Mouse (Mus musculus) myocyte (in vitro differentiated cells): ENCODE results near the gene Ccdc102a. TPM values are rescaled to one million over a fixed set of nuclear protein-coding genes. Genes with fewer than 3 reads are reported as not detected.

Source experiments
- H3K27me3 ChIP-seq: one replicate; pipeline ENCODE4 v1.6.1; 2011; ENCODE audit not compliant: control insufficient read depth, insufficient read depth, insufficient read length
- H3K36me3 ChIP-seq: one replicate; pipeline ENCODE4 v1.6.1; 2011; ENCODE audit not compliant: control insufficient read depth, insufficient read depth
- H3K4me2 ChIP-seq: one replicate; pipeline ENCODE4 v1.6.1; 2011; ENCODE audit warnings: low read depth, control low read depth
- H3K4me3 ChIP-seq: one replicate; pipeline ENCODE4 v1.5.1; 2011; ENCODE audit warnings: mild to moderate bottlenecking, control low read depth, moderate library complexity
- H3K79me2 ChIP-seq: one replicate; pipeline ENCODE4 v1.6.1; 2011; ENCODE audit not compliant: control insufficient read depth, insufficient read depth
- H3ac ChIP-seq: one replicate; pipeline ENCODE4 v1.6.1; 2011; ENCODE audit not compliant: control insufficient read depth, insufficient read length
- CEBPB ChIP-seq: IDR thresholded peaks from 2 replicates; pipeline ENCODE4 v1.6.1; 2011; ENCODE audit warnings: mild to moderate bottlenecking, moderate library complexity; ENCODE audit not compliant: poor library complexity, insufficient read depth, severe bottlenecking
- E2F4 ChIP-seq: IDR thresholded peaks from one replicate; pipeline ENCODE4 v1.6.1; 2011; ENCODE audit warnings: mild to moderate bottlenecking, control low read depth, moderate library complexity; ENCODE audit not compliant: insufficient read depth
- MAX ChIP-seq: IDR thresholded peaks from one replicate; pipeline ENCODE4 v1.6.1; 2011; ENCODE audit warnings: low read depth, mild to moderate bottlenecking, control low read depth
- MYOD1 ChIP-seq, 3 experiments: IDR thresholded peaks; one replicate each; pipeline ENCODE4 v1.6.1; 2011; ENCODE audit warnings: control low read depth in 2 of 3, low read depth in 2 of 3, mild to moderate bottlenecking in 2 of 3, moderate library complexity in 1 of 3; ENCODE audit not compliant: insufficient read length in 2 of 3, control insufficient read depth in 1 of 3
- MYOG ChIP-seq, 3 experiments: IDR thresholded peaks; one replicate each; pipeline ENCODE4 v1.6.1; 2011; ENCODE audit warnings: control low read depth in 2 of 3, low read depth in 2 of 3, mild to moderate bottlenecking in 2 of 3; ENCODE audit not compliant: insufficient read length in 2 of 3, control insufficient read depth in 1 of 3, insufficient read depth in 1 of 3
- POLR2A ChIP-seq: IDR thresholded peaks from one replicate; pipeline ENCODE4 v1.6.1; 2011; ENCODE audit warnings: low read depth, mild to moderate bottlenecking, control low read depth, moderate library complexity; ENCODE audit not compliant: insufficient read length
- POLR2AphosphoS2 ChIP-seq: IDR thresholded peaks from one replicate; pipeline ENCODE4 v1.6.1; 2011; ENCODE audit warnings: low read depth, control low read depth; ENCODE audit not compliant: insufficient read length
- REST ChIP-seq: IDR thresholded peaks from one replicate; pipeline ENCODE4 v1.6.1; 2011; ENCODE audit warnings: mild to moderate bottlenecking, control low read depth, moderate library complexity; ENCODE audit not compliant: insufficient read depth, insufficient read length
- SRF ChIP-seq: IDR thresholded peaks from one replicate; pipeline ENCODE4 v1.6.1; 2011; ENCODE audit warnings: low read depth; ENCODE audit not compliant: control insufficient read depth, insufficient read length
- TCF12 ChIP-seq: IDR thresholded peaks from one replicate; pipeline ENCODE4 v1.6.1; 2011; ENCODE audit warnings: mild to moderate bottlenecking, control low read depth; ENCODE audit not compliant: poor library complexity, insufficient read depth, severe bottlenecking
- TCF3 ChIP-seq: IDR thresholded peaks from one replicate; pipeline ENCODE4 v1.6.1; 2011; ENCODE audit warnings: low read depth, control low read depth; ENCODE audit not compliant: insufficient read length
- USF1 ChIP-seq: IDR thresholded peaks from one replicate; pipeline ENCODE4 v1.6.1; 2011; ENCODE audit warnings: low read depth, mild to moderate bottlenecking, control low read depth, moderate library complexity
- polyA plus RNA-seq: library from polyadenylated mRNA; unstranded; fragments of >200 nt; fragmentation: generic; extraction: Trizol; gene quantifications from one replicate; pipeline ENCODE4 v1.2.1, GENCODE M21; 2012; ENCODE audit warnings: missing spikeins

Ccdc102a gene
- polyA plus RNA-seq, 1 experiment, result 16.3 TPM

GRCm38 (mm10) chr8:94901031-94901430 lies 16.9 kb downstream of the Ccdc102a start:
- H3ac ChIP-seq, result no peak overlapping the region

GRCm38 (mm10) chr8:94900617-94901016 lies 17.3 kb downstream of the Ccdc102a start:
- Histone ChIP-seq H3K79me2 (no peaks in the 10 kb centered on the region), H3K4me2 (no peak overlapping the region), H3K36me3 (no peaks in the 10 kb centered on the region), H3K4me3 (no peak overlapping the region), H3ac (no peak overlapping the region), H3K27me3 (peaks cover 13% of the 10 kb centered on the region)
- TF ChIP-seq TCF12 (no peak), REST (no peak), TCF3 (no peak), USF1 (no peak), CEBPB (no peak), MAX (no peak), POLR2AphosphoS2 (peak; percentile 38), SRF (no peak), MYOD1 (IDR thresholded peaks at IDR 0.05; ENCODE audit: control insufficient read depth in 1 of 3, insufficient read length in 2 of 3, low read depth in 2 of 3) (no peak), E2F4 (no peak), MYOG (IDR thresholded peaks at IDR 0.05; ENCODE audit: control insufficient read depth in 1 of 3, insufficient read depth in 1 of 3, insufficient read length in 2 of 3, low read depth in 2 of 3) (peak in 1 of 3 experiments; percentile 25)

More at GRCm38 (mm10) chr8:94901031-94901430, 16.9 kb downstream of the Ccdc102a start:
- TF ChIP-seq CEBPB (no peak), SRF (no peak), E2F4 (no peak), REST (no peak), MYOG (IDR thresholded peaks at IDR 0.05; ENCODE audit: control insufficient read depth in 1 of 3, insufficient read depth in 1 of 3, insufficient read length in 2 of 3, low read depth in 2 of 3) (no peak), POLR2A (no peak), TCF12 (no peak)
- H3K4me3 ChIP-seq, result no peak overlapping the region
- H3K27me3 ChIP-seq, result peaks cover 12% of the 10 kb centered on the region
- no peaks in the 10 kb centered on the region for H3K79me2 ChIP-seq
- no peak overlapping the region for H3K4me2 ChIP-seq
- H3K36me3 ChIP-seq, result no peaks in the 10 kb centered on the region

- Histone ChIP-seq H3K79me2 (no peaks in the 10 kb centered on the region), H3K4me2 (no peak overlapping the region), H3ac (no peak overlapping the region), H3K27me3 (peaks cover 18% of the 10 kb centered on the region), H3K36me3 (no peaks in the 10 kb centered on the region), H3K4me3 (no peak overlapping the region)
- TF ChIP-seq SRF (no peak), MAX (no peak), REST (no peak), TCF12 (no peak)
Observed at GRCm38 (mm10) chr8:94899262-94899661, 18.6 kb downstream of the Ccdc102a start.

- H3ac ChIP-seq, result no peak overlapping the region
- no peaks in the 10 kb centered on the region for H3K36me3 ChIP-seq
- no peak overlapping the region for H3K4me3 ChIP-seq
- peaks cover 30% of the 10 kb centered on the region for H3K27me3 ChIP-seq
- H3K4me2 ChIP-seq, result no peak overlapping the region
- TF ChIP-seq SRF (no peak), CEBPB (no peak), POLR2AphosphoS2 (no peak), TCF3 (no peak), TCF12 (no peak), MYOG (IDR thresholded peaks at IDR 0.05; ENCODE audit: control insufficient read depth in 1 of 3, insufficient read depth in 1 of 3, insufficient read length in 2 of 3, low read depth in 2 of 3) (no peak), USF1 (no peak), E2F4 (no peak), REST (no peak), MYOD1 (IDR thresholded peaks at IDR 0.05; ENCODE audit: control insufficient read depth in 1 of 3, insufficient read length in 2 of 3, low read depth in 2 of 3) (no peak), MAX (no peak), POLR2A (no peak)
- H3K79me2 ChIP-seq, result no peaks in the 10 kb centered on the region
Observed at GRCm38 (mm10) chr8:94892917-94893316, 25.0 kb downstream of the Ccdc102a start.

GRCm38 (mm10) chr8:94888383-94889036 lies 29.4 kb downstream of the Ccdc102a start:
- Histone ChIP-seq H3K27me3 (peaks cover 12% of the 10 kb centered on the region), H3K4me3 (no peak overlapping the region), H3K4me2 (no peak overlapping the region), H3K79me2 (no peaks in the 10 kb centered on the region), H3K36me3 (no peaks in the 10 kb centered on the region), H3ac (no peak overlapping the region)
- TF ChIP-seq MYOD1 (IDR thresholded peaks at IDR 0.05; ENCODE audit: control insufficient read depth in 1 of 3, insufficient read length in 2 of 3, low read depth in 2 of 3) (no peak), MYOG (IDR thresholded peaks at IDR 0.05; ENCODE audit: control insufficient read depth in 1 of 3, insufficient read depth in 1 of 3, insufficient read length in 2 of 3, low read depth in 2 of 3) (no peak), CEBPB (no peak), TCF12 (no peak), POLR2A (no peak), USF1 (no peak), TCF3 (no peak), POLR2AphosphoS2 (no peak), REST (no peak), SRF (no peak), E2F4 (no peak)
